Mouse (Mus musculus) layer of hippocampus, postnatal 10 days (tissue): ENCODE results near the gene Rtbdn. TPM values are rescaled to one million over a fixed set of nuclear protein-coding genes. Genes with fewer than 3 reads are reported as not detected.

Source experiments
- DNase-seq, 2 experiments: peaks; one replicate each; pipeline ENCODE4 v3.0.0; 2021; ENCODE audit warnings: low spot score in 2 of 2
- microRNA-seq, 2 experiments: library from miRNA; unstranded; fragments of <30 nt; microRNA quantifications; one replicate each; pipeline ENCODE4 v1.2.0; 2021
- total RNA-seq, 2 experiments: library from RNA; stranded (reverse); gene quantifications; 2 replicates each; pipeline ENCODE4 v1.2.3; 2021

Rtbdn gene
- total RNA-seq, 2 experiments from 2014 or later, result 3.1 to 3.6 TPM

DNA sequence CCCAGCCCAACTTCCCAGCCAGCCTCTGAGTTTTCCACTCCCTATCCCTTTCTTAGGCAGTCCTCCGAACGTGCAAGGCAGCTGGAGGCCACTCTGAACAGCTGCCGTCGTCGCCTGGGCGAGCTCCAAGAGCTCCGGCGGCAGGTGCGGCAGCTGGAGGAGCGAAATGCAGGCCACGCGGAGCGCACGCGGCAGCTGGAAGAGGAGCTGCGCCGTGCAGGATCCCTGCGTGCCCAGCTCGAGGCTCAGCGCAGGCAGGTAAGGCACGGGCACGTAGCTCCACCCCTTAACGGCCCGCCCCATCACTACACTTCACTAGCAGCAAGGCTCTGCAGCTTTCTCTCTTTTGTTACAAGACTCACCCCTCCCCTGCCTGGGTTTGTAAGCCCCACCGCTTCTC, 48.9 kb downstream of the Rtbdn start:
- DNase-seq, result no peak

DNA sequence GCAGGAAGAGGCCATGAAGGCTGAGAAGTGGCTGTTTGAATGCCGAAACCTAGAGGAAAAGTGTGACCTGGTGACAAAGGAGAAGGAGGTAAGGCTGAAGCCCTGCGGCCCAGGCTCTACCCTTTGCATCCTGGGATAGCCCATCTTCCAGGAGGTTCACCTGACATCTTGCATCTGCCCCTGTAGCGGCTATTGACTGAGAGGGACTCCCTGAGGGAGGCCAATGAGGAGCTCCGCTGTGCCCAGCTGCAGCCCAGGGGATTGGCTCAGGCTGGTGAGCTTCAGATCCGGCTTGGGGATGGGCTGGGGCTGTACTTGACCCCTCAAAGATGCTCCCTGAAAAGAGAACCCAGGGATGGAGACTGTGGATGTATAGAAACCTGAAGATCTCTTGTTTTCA, 50.2 kb downstream of the Rtbdn start:
- DNase-seq, result no peak

DNA sequence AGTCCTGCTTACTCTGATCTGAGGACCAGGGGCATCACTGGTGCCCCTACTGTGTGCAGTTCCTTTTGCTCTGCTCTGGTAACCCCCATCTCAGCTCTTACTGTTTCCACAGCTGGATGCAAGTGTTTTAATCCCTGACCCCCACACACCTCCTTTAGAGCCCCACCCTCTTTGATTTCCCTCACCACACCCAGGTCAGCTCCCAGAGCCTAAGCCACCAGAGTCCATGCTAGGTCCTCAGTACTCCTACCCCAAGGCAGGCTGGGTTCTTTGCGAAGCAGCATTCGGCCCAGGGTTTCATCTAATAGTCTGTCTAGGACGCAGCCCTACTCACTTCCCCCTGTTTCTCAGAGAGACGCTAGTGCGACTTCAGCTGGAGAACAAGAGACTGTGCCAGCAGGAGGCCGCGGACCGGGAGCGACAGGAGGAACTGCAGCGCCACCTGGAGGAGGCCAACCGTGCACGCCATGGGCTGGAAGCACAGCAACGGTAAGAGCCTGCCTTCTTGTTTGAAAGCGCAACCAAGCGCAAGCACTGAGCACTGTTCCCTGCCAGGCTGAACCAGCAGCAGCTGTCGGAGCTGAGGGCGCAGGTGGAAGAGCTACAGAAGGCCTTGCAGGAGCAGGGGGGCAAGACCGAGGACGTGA, 51.0 kb downstream of the Rtbdn start:
- peak; percentile 93 to 94 for DNase-seq

Small RNA genes within 50 kb of the gene (microRNA-seq; reads per million reads assigned to microRNA genes)
- 2.7 to 8.7 reads per million in 2 experiments for gene Gm24197

Other genes with a start within 250 kb of the Rtbdn start
- gene Lyl1, start 245.5 kb upstream of the Rtbdn start, total RNA-seq, result 1 to 10 TPM; 4.0 to 5.4 TPM
- not detected for gene G430095P16Rik, start 224.0 kb upstream of the Rtbdn start, total RNA-seq
- gene Nfix, start 146.6 kb upstream of the Rtbdn start, total RNA-seq, result 100 to 1,000 TPM; 607 to 678 TPM
- gene Dand5, start 124.2 kb upstream of the Rtbdn start, total RNA-seq, result 1 to 10 TPM; 6.7 to 7.4 TPM
- 10 to 100 TPM; 18.6 to 19.8 TPM for gene Gadd45gip1, start 115.5 kb upstream of the Rtbdn start, total RNA-seq
- gene Rad23a, start 106.3 kb upstream of the Rtbdn start, total RNA-seq, result 10 to 100 TPM; 55.5 to 64.9 TPM
- gene Calr, start 100.1 kb upstream of the Rtbdn start, total RNA-seq, result 100 to 1,000 TPM; 444 to 464 TPM
- 10 to 100 TPM; 63.2 to 65.0 TPM for gene Farsa, start 90.0 kb upstream of the Rtbdn start, total RNA-seq
- 10 to 100 TPM; 33.5 to 39.1 TPM for gene Syce2, start 74.9 kb upstream of the Rtbdn start, total RNA-seq
- gene Gcdh, start 53.1 kb upstream of the Rtbdn start, total RNA-seq, result 10 to 100 TPM; 31.5 to 33.0 TPM
- not detected for gene Klf1, start 45.1 kb upstream of the Rtbdn start, total RNA-seq
- 1 to 10 TPM; 4.2 to 5.2 TPM for gene Dnase2a, start 38.4 kb upstream of the Rtbdn start, total RNA-seq
- 100 to 1,000 TPM; 162 to 169 TPM for gene Mast1, start 9.6 kb upstream of the Rtbdn start, total RNA-seq
- not detected for gene Gm49661, start 22.4 kb downstream of the Rtbdn start, total RNA-seq
- 100 to 1,000 TPM; 492 to 505 TPM for gene Prdx2, start 22.6 kb downstream of the Rtbdn start, total RNA-seq
- gene Rnaseh2a, start 22.8 kb downstream of the Rtbdn start, total RNA-seq, result 10 to 100 TPM; 36.8 to 44.3 TPM
- gene Junb, start 31.7 kb downstream of the Rtbdn start, total RNA-seq, result 10 to 100 TPM; 33.7 to 34.2 TPM
- gene Hook2, start 43.6 kb downstream of the Rtbdn start, total RNA-seq, result 10 to 100 TPM; 14.5 to 15.1 TPM
- not detected for gene Best2, start 67.5 kb downstream of the Rtbdn start, total RNA-seq
- 100 to 1,000 TPM; 110 to 119 TPM for gene Asna1, start 78.3 kb downstream of the Rtbdn start, total RNA-seq
- 100 to 1,000 TPM; 151 to 155 TPM for gene Trir, start 79.8 kb downstream of the Rtbdn start, total RNA-seq
- gene Tnpo2, start 89.9 kb downstream of the Rtbdn start, total RNA-seq, result 100 to 1,000 TPM; 125 to 160 TPM
- 10 to 100 TPM; 55.4 to 64.6 TPM for gene Fbxw9, start 113.1 kb downstream of the Rtbdn start, total RNA-seq
- gene Gm5741, start 121.0 kb downstream of the Rtbdn start, total RNA-seq, result not detected
- 10 to 100 TPM; 59.9 to 72.1 TPM for gene Dhps, start 124.8 kb downstream of the Rtbdn start, total RNA-seq
- gene Wdr83os, start 133.7 kb downstream of the Rtbdn start, total RNA-seq, result 10 to 100 TPM; 60.8 to 61.8 TPM
- gene Wdr83, start 134.3 kb downstream of the Rtbdn start, total RNA-seq, result 10 to 100 TPM; 26.5 to 30.8 TPM
- gene Man2b1, start 136.3 kb downstream of the Rtbdn start, total RNA-seq, result 10 to 100 TPM; 32.7 to 40.1 TPM
- 1 to 10 TPM; 5.1 to 5.3 TPM for gene Zfp791, start 176.1 kb downstream of the Rtbdn start, total RNA-seq
- not detected for gene Cks1brt, start 204.9 kb downstream of the Rtbdn start, total RNA-seq